Mouse (Mus musculus) heart, postnatal 36 days (tissue): Measurements from ENCODE around the gene Crlf3. TPM values are rescaled to one million over a fixed set of nuclear protein-coding genes. Genes with fewer than 3 reads are reported as not detected.

Experiments
- DNase-seq, 2 experiments: peaks; one replicate each; pipeline ENCODE4 v3.0.0; 2021 to 2022
- intact Hi-C: fragments of 180-260 bp; cut with DNase I; formaldehyde crosslinking; loops from one replicate; pipeline ENCODE4 v1.15.1; 2025
- total RNA-seq, 2 experiments: library from RNA; stranded (reverse); gene quantifications; 2 replicates each; pipeline ENCODE4 v1.2.3; 2021

The Crlf3 gene
- total RNA-seq = 10 to 100 TPM; 15.5 to 15.6 TPM

GRCm38 (mm10) chr11:80080826-80081728, at the start of gene Crlf3:
TSS of gene Crlf3 (minus strand) at chr11:80080991.
- DNase-seq = peak; percentile 93 to 96
- intact Hi-C loops = no loop called here

DNA sequence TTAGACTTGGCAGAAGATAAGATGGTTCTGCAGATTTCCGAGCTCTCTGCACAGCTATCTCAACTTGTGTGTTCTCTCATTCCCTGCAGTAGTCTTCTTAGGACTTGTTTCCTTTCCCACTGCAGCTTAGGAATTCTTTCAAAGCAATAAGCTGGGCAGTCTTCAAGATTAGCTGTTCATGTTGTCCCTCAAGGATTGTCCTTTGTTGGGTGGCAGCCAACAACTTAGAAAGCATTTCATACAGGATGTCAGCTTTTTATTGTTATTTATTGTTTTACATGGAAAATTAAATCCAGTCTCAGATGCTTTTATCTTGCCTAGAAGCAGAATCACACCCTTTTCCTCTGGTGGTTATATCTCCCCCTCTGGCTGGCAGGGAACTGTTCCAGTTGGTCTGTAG, 35.6 kb upstream of the Crlf3 start:
- DNase-seq = no peak
- intact Hi-C loops = no loop called here

- intact Hi-C loops = no loop called here
Measured at GRCm38 (mm10) chr11:80104407-80104806, 23.6 kb upstream of the Crlf3 start.

GRCm38 (mm10) chr11:80101298-80101697, 20.5 kb upstream of the Crlf3 start:
- intact Hi-C loops = no loop called here
- DNase-seq = no peak

More at GRCm38 (mm10) chr11:80104407-80104806, 23.6 kb upstream of the Crlf3 start:
- DNase-seq = no peak

DNA sequence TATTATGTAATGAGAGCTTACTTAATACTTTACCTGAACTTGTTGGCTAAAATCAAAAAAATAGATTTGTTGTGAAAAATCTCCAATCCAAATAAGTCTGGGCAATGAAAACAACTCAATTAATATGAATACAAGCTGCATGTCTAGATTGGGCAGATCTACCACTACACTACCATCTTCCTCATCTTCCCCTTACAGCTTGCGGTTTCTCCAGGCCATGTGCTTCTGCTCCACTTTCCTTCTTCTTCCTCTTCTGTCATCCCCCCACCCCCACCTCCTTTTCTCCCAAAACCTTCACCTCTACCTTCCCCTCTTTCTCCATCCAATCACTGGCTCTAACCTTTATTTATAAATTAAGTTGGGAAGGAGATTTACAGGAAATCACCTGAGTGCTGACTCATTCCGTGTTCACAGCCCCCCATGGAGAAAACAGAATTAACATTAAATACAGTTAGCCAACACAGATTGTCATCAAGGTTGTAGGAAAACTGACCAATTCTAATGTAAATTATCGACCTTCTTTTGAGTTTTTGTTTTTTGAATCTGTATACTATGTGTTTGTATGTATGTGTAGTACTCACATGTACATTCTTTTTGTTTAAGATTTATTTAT, 17.8 kb upstream of the Crlf3 start:
- DNase-seq = no peak
- intact Hi-C loops = no loop called here

DNA sequence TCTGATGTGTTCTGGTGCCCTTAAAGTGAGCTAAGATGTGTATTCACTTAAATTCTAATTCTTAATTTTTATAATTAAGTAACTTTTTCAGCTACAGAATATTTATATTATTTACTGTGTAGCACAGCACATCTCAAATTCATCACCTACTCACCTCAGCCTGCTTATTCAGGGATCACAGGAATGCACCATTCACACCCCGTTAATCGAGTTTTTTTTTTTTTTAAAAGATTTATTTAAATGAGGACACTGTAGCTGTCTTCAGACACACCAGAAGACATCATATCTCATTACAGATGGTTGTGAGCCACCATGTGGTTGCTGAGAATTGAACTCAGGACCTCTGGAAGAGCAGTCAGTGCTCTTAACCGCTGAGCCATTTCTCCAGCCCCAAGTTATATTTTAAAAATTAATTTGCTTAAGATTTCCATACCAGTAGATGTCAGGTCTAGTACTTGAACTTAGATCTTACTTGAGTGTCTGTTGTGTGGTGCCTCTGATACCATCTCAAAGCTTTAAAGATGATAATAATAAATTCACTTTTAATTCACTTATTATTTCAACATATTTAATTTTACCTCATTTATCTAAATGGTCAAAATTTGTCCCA, 9.9 kb upstream of the Crlf3 start:
- intact Hi-C loops = no loop called here
- DNase-seq = no peak

- no peak for DNase-seq
- intact Hi-C loops = loop anchor here (5.0 kb wide), 2 partner anchors 92 to 107 kb away; partner anchors contain the start of gene Rnf135
Measured at GRCm38 (mm10) chr11:80089817-80090214, 9.0 kb upstream of the Crlf3 start.

DNA sequence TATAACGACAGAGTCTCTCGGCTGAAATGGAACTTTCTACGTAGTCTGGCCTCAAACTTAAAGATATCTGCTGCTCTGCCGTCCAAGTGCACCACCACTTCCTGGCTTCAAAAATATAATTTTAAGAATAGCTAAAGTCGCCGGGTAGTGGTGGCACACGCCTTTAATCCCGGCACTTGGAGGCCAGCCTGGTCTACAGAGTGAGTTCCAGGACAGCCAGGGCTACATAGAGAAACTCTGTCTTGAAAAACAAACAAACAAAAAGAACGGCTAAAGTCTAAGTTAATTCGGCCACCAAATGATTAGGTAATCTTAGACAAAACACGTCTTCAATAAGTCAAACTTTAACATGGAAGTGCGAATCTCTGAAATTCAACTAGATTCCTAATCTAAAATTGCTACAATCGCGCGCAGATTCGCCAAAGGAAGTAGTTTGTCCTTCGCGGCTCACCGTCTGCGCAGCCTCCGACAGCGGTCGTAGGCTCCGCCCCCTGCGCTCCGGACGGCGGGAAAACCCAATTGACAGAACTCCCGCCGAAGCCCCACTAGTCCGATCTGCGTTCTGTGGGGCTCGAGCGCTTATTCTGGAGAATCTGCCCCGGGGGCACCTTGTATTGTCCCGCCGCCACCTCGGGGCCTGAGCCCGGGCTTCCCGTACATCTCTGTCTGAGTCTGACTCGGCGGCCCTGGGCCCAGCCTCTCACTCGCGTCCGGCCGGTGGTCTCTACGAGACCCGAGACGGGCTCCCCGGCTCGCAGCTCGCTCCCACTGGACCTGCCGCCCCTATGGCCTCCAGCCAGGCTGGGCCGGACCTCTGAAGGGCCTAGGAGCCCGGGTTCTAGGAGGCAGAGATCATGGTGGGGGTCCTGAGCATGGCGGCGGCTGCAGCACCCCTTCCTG, 8.4 kb upstream of the Crlf3 start, which contains the start of gene Atad5:
Gene Atad5 (plus strand): TSS at position 484 of the 900 bp plus-strand sequence.
- peak; percentile 90 to 96 for DNase-seq
- intact Hi-C loops = loop anchor here (5.0 kb wide), 2 partner anchors 93 to 108 kb away; partner anchors contain the start of gene Rnf135

- peak; percentile 87 to 89 for DNase-seq
- intact Hi-C loops = loop anchor here (5.0 kb wide), 2 partner anchors 95 to 110 kb away; partner anchors contain the start of gene Rnf135
Measured at GRCm38 (mm10) chr11:80086844-80087243, 6.1 kb upstream of the Crlf3 start.

DNA sequence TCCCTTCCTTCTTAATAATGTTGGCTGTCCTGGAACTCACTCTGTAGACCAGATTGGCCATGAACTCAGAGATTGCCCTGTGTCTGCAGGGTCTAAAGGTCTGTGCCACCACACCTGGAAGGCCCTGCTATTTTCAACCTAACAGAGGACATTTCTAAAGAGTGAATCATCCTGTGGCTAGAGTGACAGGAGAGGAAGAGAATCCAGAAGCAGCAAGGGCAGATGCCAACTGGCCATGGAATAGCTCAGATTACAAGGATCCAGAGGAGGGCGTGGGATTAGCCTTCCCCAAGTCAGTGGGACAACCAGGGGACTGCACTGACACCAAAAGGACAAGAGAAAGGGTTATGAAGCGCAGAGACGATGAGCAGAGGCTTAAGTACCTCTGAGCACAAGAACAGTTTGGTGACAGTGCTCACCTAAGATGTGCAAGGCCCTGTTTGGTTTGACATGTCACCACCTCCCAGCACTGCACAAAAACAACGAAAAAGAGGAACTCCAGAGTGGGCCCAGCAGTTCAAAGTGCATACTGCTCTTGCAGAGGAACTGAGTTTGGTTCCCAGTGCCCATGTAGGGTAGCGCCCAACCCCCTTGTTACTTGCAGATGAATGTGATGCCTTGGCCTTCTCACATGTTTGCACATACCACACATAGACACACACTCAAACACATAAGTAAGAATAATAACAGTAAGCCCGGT, 4.7 kb upstream of the Crlf3 start:
- DNase-seq = peak in 1 of 2 experiments; percentile 13
- intact Hi-C loops = loop anchor here (5.0 kb wide), 2 partner anchors 97 to 112 kb away; partner anchors contain the start of gene Rnf135

GRCm38 (mm10) chr11:80081786-80082319, 1.1 kb upstream of the Crlf3 start:
- DNase-seq = no peak

DNA sequence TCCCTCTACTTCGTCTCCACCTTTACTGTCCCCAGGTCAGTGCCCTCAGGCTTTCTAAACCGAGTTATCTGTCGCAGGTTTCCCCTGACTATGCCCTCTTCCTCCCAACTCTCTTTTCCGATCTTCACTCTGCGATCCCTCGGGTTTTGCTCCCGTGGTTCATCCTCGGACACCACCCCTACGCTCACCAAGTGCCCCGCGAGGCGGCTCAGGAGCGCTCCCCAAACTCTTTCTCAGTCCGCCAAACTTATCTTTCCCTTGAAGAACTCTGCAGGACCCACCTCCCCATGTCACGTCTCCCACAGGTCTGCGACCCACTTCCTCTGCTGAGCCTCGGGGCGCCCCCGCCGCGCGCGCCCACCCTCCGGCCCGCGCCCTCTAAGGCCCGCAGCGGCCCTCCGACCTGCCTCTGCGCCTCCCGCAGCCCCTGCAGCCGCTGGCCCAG, 388 bp downstream of the Crlf3 start:
- intact Hi-C loops = no loop called here
- peak in 1 of 2 experiments; percentile 52 for DNase-seq

More at GRCm38 (mm10) chr11:80081786-80082319, 1.1 kb upstream of the Crlf3 start:
- intact Hi-C loops = no loop called here

GRCm38 (mm10) chr11:80079751-80080150, 1.0 kb downstream of the Crlf3 start:
- no peak for DNase-seq
- intact Hi-C loops = no loop called here

GRCm38 (mm10) chr11:80078831-80079230, 2.0 kb downstream of the Crlf3 start:
- DNase-seq = no peak
- intact Hi-C loops = no loop called here

DNA sequence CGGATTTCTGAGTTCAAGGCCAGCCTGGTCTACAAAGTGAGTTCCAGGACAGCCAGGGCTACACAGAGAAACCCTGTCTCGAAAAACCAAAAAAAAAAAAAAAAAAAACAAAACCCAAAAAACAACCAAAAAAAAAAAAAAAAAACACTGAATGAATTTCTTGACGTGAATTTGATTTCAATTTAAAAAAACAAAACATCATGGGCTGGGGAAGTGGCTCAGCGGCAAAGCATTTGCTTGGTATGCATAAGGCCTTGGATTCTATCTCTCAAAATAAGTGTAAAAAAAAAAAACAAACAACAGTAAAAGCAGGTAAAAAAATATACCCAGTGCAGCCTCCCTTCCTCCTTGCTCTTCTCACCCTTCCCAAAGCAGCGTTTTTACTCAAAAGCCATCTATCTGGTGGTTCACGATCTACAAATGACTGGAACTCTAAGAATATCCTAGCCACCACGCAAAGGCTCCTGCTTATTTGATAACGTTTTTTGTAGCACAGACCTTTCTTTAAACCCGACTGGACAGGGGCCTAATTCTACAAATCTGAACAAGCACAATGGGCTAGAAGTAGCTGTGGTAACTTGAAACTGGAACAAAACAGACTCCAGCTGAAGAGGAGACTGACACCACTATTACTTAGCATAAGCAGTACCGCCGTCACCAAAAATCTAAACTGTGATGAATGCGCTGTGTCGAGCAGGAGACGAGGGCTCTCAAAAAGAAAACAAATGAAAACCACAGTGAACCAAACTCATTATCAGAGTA, 2.8 kb downstream of the Crlf3 start:
- intact Hi-C loops = no loop called here

DNA sequence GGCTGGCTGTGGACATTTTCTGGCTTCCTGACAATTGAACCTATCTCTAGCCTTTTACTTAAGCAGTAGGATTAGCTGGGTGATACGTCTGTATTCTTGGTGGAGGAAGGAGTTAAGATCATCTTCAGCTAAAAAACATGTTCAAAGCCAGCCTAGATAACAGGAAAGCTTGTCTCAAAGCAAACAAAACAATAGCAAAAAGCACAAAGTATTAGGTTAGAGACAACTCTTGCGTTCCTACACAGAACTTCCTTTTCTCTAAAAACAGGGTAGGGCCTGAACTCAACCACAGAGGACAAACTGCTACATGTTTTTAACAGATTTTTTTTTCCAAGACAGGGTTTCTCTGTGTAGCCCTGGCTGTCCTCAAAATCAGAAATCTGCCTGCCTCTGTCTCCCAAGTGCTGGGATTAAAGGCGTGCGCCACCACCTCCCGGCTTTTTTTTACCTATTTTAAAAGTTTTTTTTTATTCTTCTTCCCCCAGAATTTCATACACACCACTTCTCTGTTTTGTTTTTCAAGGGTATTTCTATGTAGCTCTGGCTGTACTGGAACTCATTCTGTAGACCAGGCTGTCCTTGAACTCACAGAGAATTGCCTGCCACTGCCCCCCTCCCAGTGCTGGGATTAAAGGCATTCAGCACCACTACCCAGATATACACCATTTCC, 5.0 kb downstream of the Crlf3 start:
- DNase-seq = no peak
- intact Hi-C loops = no loop called here

More for the DNA sequence above, 2.8 kb downstream of the Crlf3 start:
- DNase-seq = no peak

GRCm38 (mm10) chr11:80072365-80072764, 8.4 kb downstream of the Crlf3 start:
- DNase-seq = no peak
- intact Hi-C loops = no loop called here

DNA sequence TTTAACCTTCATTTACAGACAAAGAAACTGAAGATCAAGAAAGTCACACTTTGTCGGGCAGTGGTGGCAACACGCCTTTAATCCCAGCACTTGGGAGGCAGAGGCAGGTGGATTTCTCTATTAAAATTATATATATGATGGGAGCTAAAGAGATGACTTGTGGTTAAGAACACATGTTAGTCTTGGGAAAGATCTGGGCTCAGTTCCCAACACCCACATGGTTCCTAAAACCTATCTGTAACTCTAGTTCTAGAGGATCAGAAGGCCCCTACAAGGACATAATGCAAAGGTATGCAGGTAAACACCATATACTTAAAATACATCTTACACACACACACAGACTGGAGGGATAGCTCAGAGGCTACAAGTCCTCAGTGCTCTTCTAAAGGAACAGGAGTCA, 9.8 kb downstream of the Crlf3 start:
- no peak for DNase-seq
- intact Hi-C loops = no loop called here
